Mouse (Mus musculus) megakaryocyte, embryonic 14.5 days (primary cell): Measurements from ENCODE around the gene Nphp1. TPM values are rescaled to one million over a fixed set of nuclear protein-coding genes. Genes with fewer than 3 reads are reported as not detected.

Experiments
- H3K27me3 ChIP-seq: replicated peaks from 2 replicates; pipeline ENCODE3; 2012; ENCODE audit warnings: inconsistent platforms
- H3K36me3 ChIP-seq: replicated peaks from 2 replicates; pipeline ENCODE3; 2012; ENCODE audit warnings: low read length, inconsistent platforms, mixed read lengths
- H3K4me1 ChIP-seq: 2 replicates; pipeline ENCODE4 v1.6.1; 2012; ENCODE audit warnings: inconsistent platforms
- H3K4me3 ChIP-seq: replicated peaks from 2 replicates; pipeline ENCODE3; 2012; ENCODE audit warnings: moderate library complexity, mild to moderate bottlenecking, inconsistent platforms
- H3K9me3 ChIP-seq: 2 replicates; pipeline ENCODE4 v1.6.1; 2012; ENCODE audit warnings: inconsistent platforms
- FLI1 ChIP-seq: IDR thresholded peaks from 2 replicates; pipeline ENCODE4 v1.6.1; 2012; ENCODE audit warnings: low read length, inconsistent platforms, mixed read lengths
- GATA1 ChIP-seq: IDR thresholded peaks from 3 replicates; pipeline ENCODE4 v1.6.1; 2012; ENCODE audit warnings: mixed read lengths, low read length, inconsistent platforms, borderline replicate concordance
- polyA plus RNA-seq: library from polyadenylated mRNA; stranded (reverse); fragments of >175 nt; gene quantifications from 2 replicates; pipeline ENCODE4 v1.2.3, GENCODE M21; 2012; ENCODE audit warnings: low replicate concordance; ENCODE audit not compliant: insufficient read depth

Nphp1 gene
- polyA plus RNA-seq, 1 experiment: 0.95 TPM

- no peak for TF ChIP-seq GATA1
- TF ChIP-seq FLI1: no peak
- Histone ChIP-seq H3K4me3 (no peak overlapping the region), H3K27me3 (peaks cover 66% of the 10 kb centered on the region), H3K9me3 (no peaks in the 10 kb centered on the region), H3K4me1 (peaks cover 4% of the 10 kb centered on the region; the same call in 1 of the 2 replicates), H3K36me3 (no peaks in the 10 kb centered on the region)
Observed at GRCm38 (mm10) chr2:127730301-127730997, 58.2 kb downstream of the Nphp1 start.

GRCm38 (mm10) chr2:127729671-127730070, 59.0 kb downstream of the Nphp1 start, which contains the start of gene Mall:
TSS of gene Mall (minus strand) at chr2:127729932.
- no peaks in the 10 kb centered on the region for H3K36me3 ChIP-seq
- TF ChIP-seq FLI1 (no peak), GATA1 (no peak)
- H3K27me3 ChIP-seq: peaks cover 65% of the 10 kb centered on the region
- H3K4me1 ChIP-seq: peaks cover 4% of the 10 kb centered on the region; the same call in 1 of the 2 replicates
- no peaks in the 10 kb centered on the region for H3K9me3 ChIP-seq
- H3K4me3 ChIP-seq: peak within 1 kb of the TSS; percentile 74

GRCm38 (mm10) chr2:127728661-127729450, 59.8 kb downstream of the Nphp1 start:
- Histone ChIP-seq H3K4me1 (peaks cover 4% of the 10 kb centered on the region; the same call in 1 of the 2 replicates), H3K36me3 (no peaks in the 10 kb centered on the region), H3K9me3 (no peaks in the 10 kb centered on the region), H3K4me3 (no peak overlapping the region), H3K27me3 (peaks cover 65% of the 10 kb centered on the region)
- no peak for TF ChIP-seq FLI1
- no peak for TF ChIP-seq GATA1

- no peaks in the 10 kb centered on the region for H3K9me3 ChIP-seq
- H3K36me3 ChIP-seq: no peaks in the 10 kb centered on the region
- H3K4me1 ChIP-seq: peaks cover 10% of the 10 kb centered on the region
- TF ChIP-seq GATA1 (no peak), FLI1 (no peak)
- H3K4me3 ChIP-seq: no peak overlapping the region
- H3K27me3 ChIP-seq: peaks cover 68% of the 10 kb centered on the region
Observed at GRCm38 (mm10) chr2:127728146-127728545, 60.6 kb downstream of the Nphp1 start.

- TF ChIP-seq FLI1: no peak
- no peak for TF ChIP-seq GATA1
- Histone ChIP-seq H3K4me3 (peak overlapping the region; percentile 28), H3K9me3 (no peaks in the 10 kb centered on the region), H3K36me3 (no peaks in the 10 kb centered on the region), H3K4me1 (peaks cover 22% of the 10 kb centered on the region), H3K27me3 (peaks cover 54% of the 10 kb centered on the region)
Observed at GRCm38 (mm10) chr2:127723193-127723592, 65.5 kb downstream of the Nphp1 start.

GRCm38 (mm10) chr2:127722176-127722892, 66.4 kb downstream of the Nphp1 start:
- Histone ChIP-seq H3K27me3 (peaks cover 46% of the 10 kb centered on the region), H3K36me3 (no peaks in the 10 kb centered on the region), H3K4me3 (no peak overlapping the region), H3K4me1 (peaks cover 22% of the 10 kb centered on the region), H3K9me3 (no peaks in the 10 kb centered on the region)
- TF ChIP-seq GATA1: no peak

- H3K27me3 ChIP-seq: peaks cover 20% of the 10 kb centered on the region
- H3K4me3 ChIP-seq: no peak overlapping the region
- H3K36me3 ChIP-seq: no peaks in the 10 kb centered on the region
- no peaks in the 10 kb centered on the region for H3K9me3 ChIP-seq
- H3K4me1 ChIP-seq: peaks cover 22% of the 10 kb centered on the region
- TF ChIP-seq FLI1 (no peak), GATA1 (no peak)
Observed at GRCm38 (mm10) chr2:127718839-127719468, 69.7 kb downstream of the Nphp1 start.

- TF ChIP-seq GATA1 (no peak), FLI1 (no peak)
- Histone ChIP-seq H3K27me3 (peaks cover 31% of the 10 kb centered on the region), H3K9me3 (no peaks in the 10 kb centered on the region)
Observed at GRCm38 (mm10) chr2:127714726-127715125, 74.0 kb downstream of the Nphp1 start.

GRCm38 (mm10) chr2:127708792-127709191, 79.9 kb downstream of the Nphp1 start:
- H3K27me3 ChIP-seq: peaks cover 43% of the 10 kb centered on the region
- H3K36me3 ChIP-seq: no peaks in the 10 kb centered on the region
- no peaks in the 10 kb centered on the region for H3K4me1 ChIP-seq
- no peak for TF ChIP-seq FLI1
- no peak for TF ChIP-seq GATA1
- peak overlapping the region; percentile 26 for H3K4me3 ChIP-seq
- H3K9me3 ChIP-seq: no peaks in the 10 kb centered on the region

More at GRCm38 (mm10) chr2:127714726-127715125, 74.0 kb downstream of the Nphp1 start:
- no peak overlapping the region for H3K4me3 ChIP-seq
- H3K36me3 ChIP-seq: no peaks in the 10 kb centered on the region
- no peaks in the 10 kb centered on the region for H3K4me1 ChIP-seq
